Mouse (Mus musculus): ENCODE results near the gene Ctag2.

Ctag2 gene

GRCm38 (mm10) chrX:65047344-65047743 is at the start of gene Ctag2:
Gene Ctag2 (plus strand): TSS chrX:65047644.
- DNase-seq (ENCODE audit: low read depth, low spot score): no peak
